Mouse (Mus musculus): ENCODE data around the gene Runx1.

- TF ChIP-seq CTCF (IDR thresholded peaks at IDR 0.05; ENCODE audit: control insufficient read depth, insufficient read depth, insufficient replicate concordance, low read depth, low read length) = peak; percentile 32; the same call in 1 of the 2 replicates
- no peak for TF ChIP-seq POLR2A (IDR thresholded peaks at IDR 0.05; ENCODE audit: control insufficient read depth, low read depth, low read length)
These were observed 1.8 kb upstream of the Runx1 start for GRCm38 (mm10) chr16:92827663-92828307.
